Mouse (Mus musculus): ENCODE results near the gene Nppc. TPM values are rescaled to one million over a fixed set of nuclear protein-coding genes. Genes with fewer than 3 reads are reported as not detected.

The Nppc gene
- 9.6 and 10.2 TPM in 2 replicates for polyA plus RNA-seq (2021; fragmentation: Nextera tagmentation)
- long read RNA-seq, experiment 1, transcript Nppc-201 (3 exons, 1,042 nt): major isoform, 9 of 9 reads
- long read RNA-seq, experiment 1, partial matches to known transcripts: 0 of 9 reads
- long read RNA-seq, experiment 1, other reads (novel, unspliced or antisense): 0 of 9 reads
- long read RNA-seq, experiment 2, transcript Nppc-201 (3 exons, 1,042 nt): major isoform, 10 of 10 reads
- long read RNA-seq, experiment 2, partial matches to known transcripts: 0 of 10 reads
- long read RNA-seq, experiment 2, other reads (novel, unspliced or antisense): 0 of 10 reads

GRCm38 (mm10) chr1:86670279-86671038, at the start of gene Nppc:
TSS of gene Nppc (minus strand) at chr1:86670571.

GRCm38 (mm10) chr1:86703300-86703964, 33.1 kb upstream of the Nppc start, which contains the start of gene Dis3l2:
TSS of gene Dis3l2 (plus strand) at chr1:86703808.

Other genes starting within 250 kb of the Nppc start
- 0.09 and 0.16 TPM in 2 replicates for gene Nmur1, start 244.3 kb downstream of the Nppc start, polyA plus RNA-seq (2021; fragmentation: Nextera tagmentation)
- not detected in 2 replicates for gene Tex44, start 244.2 kb downstream of the Nppc start, polyA plus RNA-seq (2021; fragmentation: Nextera tagmentation)
- 388 and 389 TPM in 2 replicates for gene Ptma, start 143.8 kb downstream of the Nppc start, polyA plus RNA-seq (2021; fragmentation: Nextera tagmentation)
- 72.0 and 74.9 TPM in 2 replicates for gene Pde6d, start 87.9 kb downstream of the Nppc start, polyA plus RNA-seq (2021; fragmentation: Nextera tagmentation)
- 13.8 and 20.7 TPM in 2 replicates for gene Cops7b, start 87.7 kb downstream of the Nppc start, polyA plus RNA-seq (2021; fragmentation: Nextera tagmentation)
- 11.8 and 14.9 TPM in 2 replicates for gene Dis3l2, start 33.2 kb upstream of the Nppc start, polyA plus RNA-seq (2021; fragmentation: Nextera tagmentation)